Mouse (Mus musculus): Measurements from ENCODE around the gene Angptl2.

Angptl2 gene

GRCm38 (mm10) chr2:33272665-33273439, 57.0 kb downstream of the Angptl2 start:
- DNase-seq, result no peak

DNA sequence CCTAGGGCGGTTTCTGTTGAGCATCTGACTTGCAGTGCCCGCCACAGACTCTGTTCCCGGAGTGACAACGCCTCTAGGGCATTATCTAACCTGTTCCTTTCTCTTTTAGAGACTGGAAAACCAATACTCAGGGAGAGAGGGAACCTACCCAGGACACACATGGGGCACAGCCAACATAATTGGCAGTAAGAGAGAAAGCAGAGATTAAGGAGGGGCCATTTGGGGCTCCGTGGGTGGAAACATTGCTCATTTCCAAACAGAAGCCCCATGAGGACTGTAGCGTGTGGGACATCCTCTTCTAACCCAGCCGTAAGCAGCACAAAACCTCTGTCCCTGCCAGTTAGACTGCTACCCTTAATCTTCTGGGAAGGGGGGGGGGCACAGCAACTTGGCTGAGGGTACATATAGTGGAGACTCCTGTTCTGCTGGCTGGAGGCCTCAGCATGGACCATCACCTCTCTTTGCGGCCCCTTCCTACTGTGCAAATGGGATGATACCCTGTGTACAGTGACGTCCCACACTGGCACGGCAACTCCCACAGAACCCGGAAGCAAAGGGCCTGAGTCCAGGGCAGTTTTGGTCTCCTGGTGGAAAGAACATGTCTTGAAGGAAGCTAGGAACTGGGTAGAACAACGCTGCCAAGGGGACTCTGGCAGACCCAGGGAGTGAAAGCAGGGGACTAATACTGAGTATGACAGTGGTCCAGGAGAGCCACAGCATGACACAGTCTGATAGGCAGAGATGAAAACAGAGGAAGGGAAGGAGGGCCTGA, 59.0 kb downstream of the Angptl2 start:
- DNase-seq, result no peak

- DNase-seq, result no peak
Measured at GRCm38 (mm10) chr2:33279758-33280157, 63.9 kb downstream of the Angptl2 start.

DNA sequence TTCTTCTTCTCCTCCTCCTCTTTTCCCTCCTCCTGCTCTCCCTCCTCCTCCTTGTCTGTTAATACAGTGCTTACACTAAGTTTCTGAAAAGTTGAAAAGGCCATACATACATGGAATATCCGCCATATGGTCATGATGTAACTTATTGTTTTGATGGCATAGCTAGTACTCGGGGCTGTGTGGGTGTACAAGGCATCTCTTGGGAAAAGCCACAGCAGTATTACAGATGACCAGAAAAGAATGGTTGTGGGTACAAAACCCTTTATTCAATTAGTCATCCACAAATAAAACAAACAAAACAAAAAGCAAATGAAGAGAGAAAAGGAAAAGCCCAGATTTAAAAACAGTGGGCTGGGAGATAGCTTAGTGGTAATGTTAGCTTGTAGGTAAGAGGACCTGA, 64.7 kb downstream of the Angptl2 start:
- no peak for DNase-seq

DNA sequence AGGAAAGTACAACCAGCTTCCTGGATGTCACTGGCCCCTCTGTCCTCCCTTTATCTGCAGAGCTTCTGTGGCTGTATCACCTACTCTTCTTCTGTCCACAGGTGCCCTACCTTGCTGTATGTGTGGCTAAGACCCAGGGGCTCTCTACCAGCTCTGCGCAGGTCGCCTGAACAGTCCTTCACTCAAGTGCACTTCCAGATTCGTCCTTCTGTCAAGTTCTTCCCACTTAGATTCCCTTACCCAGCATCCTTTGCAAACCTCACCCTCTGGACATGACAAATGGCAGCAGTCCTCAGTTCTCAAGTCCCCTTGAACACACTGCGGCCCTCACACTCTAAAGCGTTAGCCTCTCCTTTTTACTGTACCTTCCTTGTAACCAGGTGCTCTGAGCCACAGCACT, 65.9 kb downstream of the Angptl2 start:
- no peak for DNase-seq

DNA sequence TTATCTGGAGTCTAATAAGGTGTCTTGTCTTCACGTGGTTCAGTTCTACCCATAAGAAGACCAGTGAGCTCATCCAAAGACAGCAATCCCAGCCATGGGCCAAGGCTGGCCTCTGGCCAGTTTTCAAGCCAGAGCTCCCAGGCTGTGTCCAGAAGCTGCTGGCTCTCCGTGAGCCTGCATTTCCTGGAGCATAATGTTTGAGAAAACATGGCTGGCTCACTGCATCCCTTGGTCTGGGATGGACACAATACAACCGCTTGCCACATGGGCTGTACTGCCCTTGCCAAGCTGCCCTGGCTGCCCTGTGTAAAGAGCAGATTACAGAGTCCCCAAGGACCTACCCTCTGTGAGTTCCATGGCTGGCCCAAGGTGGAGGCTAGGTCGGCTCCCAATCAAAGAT, 67.0 kb downstream of the Angptl2 start:
- peak; percentile 14 to 28 for DNase-seq

- peak in 1 of 2 experiments; percentile 29 for DNase-seq
Measured at GRCm38 (mm10) chr2:33283674-33284073, 67.8 kb downstream of the Angptl2 start.

DNA sequence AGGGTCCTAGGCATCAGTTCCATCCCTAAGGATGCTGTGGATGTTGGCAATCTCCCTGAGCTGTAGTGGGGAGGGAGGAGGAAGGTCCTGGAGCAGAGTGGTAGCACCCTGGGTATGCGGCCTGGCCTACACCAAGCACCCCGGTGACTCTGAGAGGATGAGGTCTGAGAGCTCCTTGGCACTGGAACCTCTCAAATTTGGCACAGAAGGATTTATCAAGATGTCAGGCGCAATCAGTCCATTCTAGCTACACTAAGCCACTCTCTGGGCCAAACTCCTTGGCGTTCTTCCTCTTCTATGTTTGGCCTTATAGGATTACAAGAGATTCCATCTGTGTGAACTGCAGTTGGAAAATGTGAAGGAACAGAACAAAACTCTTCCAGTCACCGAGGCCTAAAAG, 73.0 kb downstream of the Angptl2 start:
- DNase-seq, result no peak

GRCm38 (mm10) chr2:33290491-33290890, 74.6 kb downstream of the Angptl2 start:
- DNase-seq, result no peak

GRCm38 (mm10) chr2:33292057-33292456, 76.2 kb downstream of the Angptl2 start:
- no peak for DNase-seq

GRCm38 (mm10) chr2:33295115-33295514, 79.2 kb downstream of the Angptl2 start:
- no peak for DNase-seq

Measured in kidney, adult 8-10 months (tissue).